Mouse (Mus musculus) heart, embryonic 13.5 days (tissue): ENCODE results near the gene Pde6h. TPM values are rescaled to one million over a fixed set of nuclear protein-coding genes. Genes with fewer than 3 reads are reported as not detected.
"Not testable (repeated sequence)": the region's sequence is repeated elsewhere in the genome, so short reads cannot be mapped to it uniquely, and the experiment has no call there.

Experiments
- ATAC-seq: fragments of 200-750 bp; cut with Nextera tagmentation; 2 replicates; pipeline ENCODE4 v1.8.0; 2017; ENCODE audit warnings: moderate TSS enrichment; ENCODE audit not compliant: insufficient number of reproducible peaks, low FRiP score, low TSS enrichment; ENCODE audit errors: extremely low read depth
- H3K27ac ChIP-seq: fragments of 300-500 bp; sonication (generic); replicated peaks from 2 replicates; pipeline ENCODE4 v1.5.1; 2015; ENCODE audit warnings: moderate library complexity, mild to moderate bottlenecking, inconsistent platforms
- H3K27me3 ChIP-seq: fragments of 300-500 bp; sonication (generic); replicated peaks from 2 replicates; pipeline ENCODE4 v1.6.1; 2015; ENCODE audit warnings: mild to moderate bottlenecking, inconsistent platforms
- H3K36me3 ChIP-seq: fragments of 300-500 bp; sonication (generic); 2 replicates; pipeline ENCODE4 v1.6.1; 2015; ENCODE audit warnings: mild to moderate bottlenecking, inconsistent platforms
- H3K4me1 ChIP-seq: fragments of 300-500 bp; sonication (generic); 2 replicates; pipeline ENCODE4 v1.6.1; 2015; ENCODE audit warnings: inconsistent platforms
- H3K4me2 ChIP-seq: fragments of 300-500 bp; sonication (generic); 2 replicates; pipeline ENCODE4 v1.6.1; 2015; ENCODE audit warnings: inconsistent platforms, mild to moderate bottlenecking, moderate library complexity
- H3K4me3 ChIP-seq: fragments of 300-500 bp; sonication (generic); 2 replicates; pipeline ENCODE4 v1.5.1; 2015; ENCODE audit warnings: moderate library complexity, mild to moderate bottlenecking, inconsistent platforms
- H3K9ac ChIP-seq: fragments of 300-500 bp; sonication (generic); 2 replicates; pipeline ENCODE4 v1.6.1; 2015; ENCODE audit warnings: inconsistent platforms, mild to moderate bottlenecking, moderate library complexity
- H3K9me3 ChIP-seq: fragments of 300-500 bp; sonication (generic); 2 replicates; pipeline ENCODE4 v1.6.1; 2016; ENCODE audit warnings: inconsistent platforms
- WGBS: fragments of 180-500 bp; shearing (Covaris S2); methylation state at CpG from one replicate; pipeline ENCODE4 v1.1.7; 2015; ENCODE audit warnings: mixed read lengths; 5-methylcytosine and 5-hydroxymethylcytosine counted together
- polyA plus RNA-seq: library from polyadenylated mRNA; unstranded; fragments of >200 nt; fragmentation: Nextera tagmentation; extraction: Ambion mirVana; gene quantifications from 2 replicates; pipeline ENCODE4 v1.2.1, GENCODE M21; 2015

Gene Pde6h
- polyA plus RNA-seq, 1 experiment from 2014 or later: not detected

GRCm38 (mm10) chr6:136962957-136963356 lies 39.3 kb downstream of the Pde6h start:
- no peaks in the 10 kb centered on the region for H3K27me3 ChIP-seq
- 55% methylated on average over 11 of the region's 11 CpGs for WGBS
- H3K4me1 ChIP-seq: peaks cover 11% of the 10 kb centered on the region
- H3K9ac ChIP-seq: no peak overlapping the region
- H3K27ac ChIP-seq: no peak overlapping the region
- H3K36me3 ChIP-seq: no peaks in the 10 kb centered on the region
- no peak for ATAC-seq
- no peaks in the 10 kb centered on the region for H3K9me3 ChIP-seq
- no peak overlapping the region for H3K4me2 ChIP-seq
- no peak overlapping the region for H3K4me3 ChIP-seq

DNA sequence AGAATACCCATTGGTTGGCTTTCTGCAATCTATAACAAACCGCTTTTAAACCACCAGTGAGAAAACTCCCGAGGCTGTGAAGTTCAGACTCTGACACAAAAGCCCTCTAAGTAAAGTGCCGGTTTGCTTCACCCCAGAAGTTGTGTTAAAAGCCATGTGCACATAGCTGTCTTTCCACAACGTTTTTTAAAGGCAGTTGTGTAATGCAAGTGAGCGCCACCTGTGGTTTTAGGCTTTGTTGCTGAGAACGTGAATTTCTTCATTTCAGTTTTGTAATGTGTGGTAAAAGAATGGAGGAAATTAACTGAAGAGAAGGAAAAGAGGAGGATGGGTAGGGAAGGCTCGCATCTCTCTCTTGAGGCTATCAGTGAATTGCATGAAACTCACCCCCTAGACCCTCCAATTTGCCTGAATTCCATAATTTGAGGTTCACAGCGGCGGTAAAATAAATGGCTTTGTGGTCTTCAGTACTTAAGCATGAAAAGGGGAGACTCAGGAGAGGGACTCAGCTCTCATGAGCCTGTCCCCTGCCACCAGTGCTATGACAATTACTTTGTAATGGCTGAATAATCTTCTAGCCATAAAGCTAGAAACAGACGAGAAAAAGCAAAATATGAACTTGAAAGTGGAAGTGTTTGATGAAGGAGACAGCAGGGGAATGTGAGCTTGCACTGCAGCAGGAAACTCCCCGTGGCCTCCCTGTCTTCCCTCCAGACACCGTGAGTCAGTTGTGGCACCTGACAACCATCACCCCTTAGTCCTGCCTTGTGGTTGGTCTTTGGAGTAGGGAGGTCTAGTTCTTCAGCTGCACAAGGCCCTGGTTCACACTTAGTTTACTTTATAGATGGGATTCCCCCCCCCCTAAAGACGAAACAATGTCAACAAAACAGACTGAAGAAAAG lies 41.2 kb downstream of the Pde6h start:
- Histone ChIP-seq H3K9me3 (no peaks in the 10 kb centered on the region), H3K27me3 (no peaks in the 10 kb centered on the region), H3K27ac (no peak overlapping the region), H3K36me3 (no peaks in the 10 kb centered on the region), H3K9ac (no peak overlapping the region), H3K4me3 (no peak overlapping the region), H3K4me2 (no peak overlapping the region), H3K4me1 (peaks cover 8% of the 10 kb centered on the region; the same call in 1 of the 2 replicates)
- WGBS: 64% methylated on average over 13 of the region's 13 CpGs
- ATAC-seq: no peak

GRCm38 (mm10) chr6:136965912-136966311 lies 42.3 kb downstream of the Pde6h start:
- H3K4me2 ChIP-seq: no peak overlapping the region
- H3K4me3 ChIP-seq: no peak overlapping the region
- H3K36me3 ChIP-seq: no peaks in the 10 kb centered on the region
- no peaks in the 10 kb centered on the region for H3K27me3 ChIP-seq
- ATAC-seq: no peak
- no peak overlapping the region for H3K27ac ChIP-seq
- peaks cover 8% of the 10 kb centered on the region; the same call in 1 of the 2 replicates for H3K4me1 ChIP-seq
- no peaks in the 10 kb centered on the region for H3K9me3 ChIP-seq
- no peak overlapping the region for H3K9ac ChIP-seq
- WGBS: 68% methylated on average over 10 of the region's 10 CpGs

DNA sequence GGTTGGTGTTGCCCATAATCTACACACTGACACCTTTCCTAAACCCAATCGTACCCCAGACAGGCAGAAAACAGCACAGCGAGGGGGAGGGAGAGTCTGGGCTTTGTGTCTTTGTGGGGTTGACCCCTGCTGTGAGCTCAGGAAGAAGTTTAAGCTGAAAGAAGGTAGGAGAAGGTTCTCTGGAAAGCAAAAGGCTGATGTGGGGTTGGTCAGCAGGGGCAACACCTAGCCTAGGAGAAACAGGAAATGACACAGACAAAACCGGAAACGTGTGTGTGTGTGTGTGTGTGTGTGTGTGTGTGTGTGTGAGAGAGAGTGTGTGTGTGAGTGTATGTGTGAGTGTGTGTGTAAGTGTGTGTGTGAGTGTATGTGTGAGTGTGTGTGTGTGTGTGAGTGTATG lies 43.8 kb downstream of the Pde6h start:
- 59% methylated on average over 4 of the region's 4 CpGs for WGBS
- no peak overlapping the region for H3K27ac ChIP-seq
- no peaks in the 10 kb centered on the region for H3K9me3 ChIP-seq

DNA sequence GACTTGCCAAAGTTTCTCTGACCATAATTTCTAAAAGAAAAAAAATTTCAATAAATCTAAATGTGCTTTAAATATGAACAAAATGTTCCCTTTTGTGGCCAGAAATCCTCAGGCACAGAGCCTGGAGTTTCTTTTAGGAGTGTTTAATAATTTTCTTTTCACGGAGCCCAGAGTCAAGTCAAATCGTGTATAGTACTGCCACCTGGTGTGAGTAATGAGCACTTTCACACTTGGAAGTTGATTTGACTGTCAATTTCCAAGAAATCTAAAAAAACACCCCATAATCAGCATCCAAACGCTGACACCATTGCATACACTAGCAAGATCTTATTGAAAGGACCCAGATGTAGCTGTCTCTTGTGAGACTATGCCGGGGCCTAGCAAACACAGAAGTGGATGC lies 45.2 kb downstream of the Pde6h start:
- WGBS: 38% methylated on average over 4 of the region's 4 CpGs
- H3K4me2 ChIP-seq, H3K4me1 ChIP-seq, H3K9me3 ChIP-seq, H3K36me3 ChIP-seq, H3K4me3 ChIP-seq, ATAC-seq, H3K27me3 ChIP-seq, H3K27ac ChIP-seq, H3K9ac ChIP-seq: not testable (repeated sequence)

More for the DNA sequence above, 43.8 kb downstream of the Pde6h start:
- no peak for ATAC-seq
- Histone ChIP-seq H3K36me3 (no peaks in the 10 kb centered on the region), H3K9ac (no peak overlapping the region), H3K27me3 (no peaks in the 10 kb centered on the region), H3K4me2 (no peak overlapping the region), H3K4me1 (peaks cover 7% of the 10 kb centered on the region; the same call in 1 of the 2 replicates), H3K4me3 (no peak overlapping the region)

DNA sequence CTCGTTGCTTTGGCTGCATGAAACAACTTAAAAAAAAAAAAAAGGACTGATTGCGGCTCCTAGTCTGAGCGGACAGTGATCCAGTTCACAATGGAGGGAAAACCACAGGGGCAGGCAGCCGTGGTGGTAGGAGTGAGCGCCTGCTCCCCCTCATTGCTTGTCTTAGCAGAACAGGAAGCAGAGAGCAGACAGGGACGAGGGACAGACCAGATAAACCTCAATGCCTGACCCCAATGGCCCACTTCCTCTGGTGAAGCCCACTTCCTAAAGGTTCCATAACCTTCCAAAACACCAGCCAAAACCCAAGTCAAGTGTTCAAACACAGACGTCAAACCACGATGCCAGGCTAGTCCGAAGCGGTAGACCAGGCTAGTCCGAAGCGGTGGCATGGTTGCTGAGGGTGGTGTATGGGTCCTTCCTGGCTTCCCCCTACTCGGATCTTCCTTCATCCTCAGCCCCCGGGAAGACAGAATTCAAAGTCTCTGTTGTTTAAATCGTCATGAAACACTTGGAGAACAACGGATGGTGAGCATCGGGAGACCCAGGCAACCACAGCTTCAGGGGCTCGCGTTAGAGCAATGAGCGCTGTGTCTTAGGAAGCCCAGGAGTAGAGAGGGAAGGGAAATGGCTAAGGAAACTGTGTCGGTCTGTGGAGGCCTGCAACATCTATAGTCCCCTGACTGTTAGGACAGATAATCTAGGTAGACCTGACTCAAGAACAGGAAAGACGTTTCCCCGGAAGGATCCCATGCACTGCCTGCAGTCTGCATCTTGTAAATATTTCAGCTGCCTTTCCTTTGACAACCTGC lies 55.8 kb downstream of the Pde6h start:
- no peak for ATAC-seq
- no peaks in the 10 kb centered on the region for H3K9me3 ChIP-seq
- H3K4me1 ChIP-seq: peaks cover 9% of the 10 kb centered on the region
- H3K9ac ChIP-seq: no peak overlapping the region
- 63% methylated on average over 23 of the region's 23 CpGs for WGBS
- H3K4me3 ChIP-seq: no peak overlapping the region
- no peaks in the 10 kb centered on the region for H3K36me3 ChIP-seq
- H3K27me3 ChIP-seq: no peaks in the 10 kb centered on the region
- H3K27ac ChIP-seq: peak overlapping the region; percentile 65
- H3K4me2 ChIP-seq: no peak overlapping the region

- 21% methylated on average over 3 of the region's 3 CpGs for WGBS
- peak; percentile 8; the same call in 1 of the 2 replicates for ATAC-seq
- no peaks in the 10 kb centered on the region for H3K36me3 ChIP-seq
Observed at GRCm38 (mm10) chr6:136980331-136980746, 56.7 kb downstream of the Pde6h start.

DNA sequence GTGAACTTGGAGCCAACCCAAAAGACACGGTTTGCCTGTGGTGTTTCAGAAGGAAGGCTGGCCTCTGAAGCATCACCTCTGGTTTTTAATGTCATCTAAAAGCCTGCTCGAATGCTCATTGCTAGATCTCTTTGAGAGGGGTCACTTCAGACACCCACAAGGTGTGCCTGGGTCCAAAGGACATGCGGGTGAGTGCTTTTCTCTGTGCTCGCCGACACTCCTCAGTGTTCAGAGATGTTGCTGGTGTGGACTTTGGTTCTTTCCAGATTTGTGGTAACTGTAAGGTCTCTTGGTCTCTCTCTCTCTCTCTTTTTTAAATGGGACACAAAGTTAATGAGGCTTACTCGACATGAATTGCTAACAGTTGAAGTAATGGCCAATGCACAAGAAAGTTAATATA lies 58.9 kb downstream of the Pde6h start:
- H3K4me3 ChIP-seq: no peak overlapping the region
- H3K9ac ChIP-seq: no peak overlapping the region
- H3K9me3 ChIP-seq: no peaks in the 10 kb centered on the region
- H3K36me3 ChIP-seq: no peaks in the 10 kb centered on the region
- WGBS: 75% methylated on average over 6 of the region's 6 CpGs
- H3K27ac ChIP-seq: no peak overlapping the region
- H3K4me2 ChIP-seq: no peak overlapping the region
- H3K4me1 ChIP-seq: peaks cover 14% of the 10 kb centered on the region
- no peaks in the 10 kb centered on the region for H3K27me3 ChIP-seq
- no peak for ATAC-seq

More at GRCm38 (mm10) chr6:136980331-136980746, 56.7 kb downstream of the Pde6h start:
- Histone ChIP-seq H3K27ac (peak overlapping the region; percentile 65), H3K27me3 (no peaks in the 10 kb centered on the region), H3K4me1 (peaks cover 9% of the 10 kb centered on the region), H3K4me3 (peak overlapping the region; percentile 11; the same call in 1 of the 2 replicates), H3K9me3 (no peaks in the 10 kb centered on the region), H3K4me2 (peak overlapping the region; percentile 37), H3K9ac (peak overlapping the region; percentile 63)

DNA sequence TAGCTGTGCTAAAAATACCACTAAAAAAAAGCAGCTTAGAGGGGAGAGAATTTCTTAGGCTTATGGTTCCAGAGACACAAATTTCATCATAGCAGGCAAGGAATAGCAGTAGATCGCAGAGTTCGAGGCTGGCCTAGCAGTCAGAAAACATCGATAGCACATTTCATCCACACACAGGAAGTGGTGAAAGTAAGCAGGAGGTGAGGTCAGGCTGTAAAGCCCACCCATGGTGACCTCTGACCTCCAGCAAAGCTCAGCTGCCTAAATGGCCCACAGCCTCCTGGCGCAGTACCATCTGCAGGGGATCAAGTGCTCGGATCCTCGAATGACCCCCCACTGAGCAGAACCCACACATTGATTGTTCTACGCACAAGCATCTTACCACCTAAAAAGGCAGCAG lies 59.6 kb downstream of the Pde6h start:
- Histone ChIP-seq H3K27ac (no peak overlapping the region), H3K4me2 (no peak overlapping the region)
- WGBS: 70% methylated on average over 7 of the region's 7 CpGs

GRCm38 (mm10) chr6:136986019-136986418 lies 62.4 kb downstream of the Pde6h start:
- Histone ChIP-seq H3K4me3 (no peak overlapping the region), H3K4me2 (peak overlapping the region; percentile 26), H3K9ac (no peak overlapping the region), H3K36me3 (no peaks in the 10 kb centered on the region), H3K27ac (no peak overlapping the region), H3K4me1 (peaks cover 5% of the 10 kb centered on the region), H3K27me3 (no peaks in the 10 kb centered on the region), H3K9me3 (no peaks in the 10 kb centered on the region)
- WGBS: 45% methylated on average over 13 of the region's 13 CpGs
- ATAC-seq: no peak

More for the DNA sequence above, 59.6 kb downstream of the Pde6h start:
- H3K4me1 ChIP-seq: peaks cover 14% of the 10 kb centered on the region
- ATAC-seq: no peak
- H3K9ac ChIP-seq: no peak overlapping the region
- no peaks in the 10 kb centered on the region for H3K27me3 ChIP-seq
- no peak overlapping the region for H3K4me3 ChIP-seq
- no peaks in the 10 kb centered on the region for H3K36me3 ChIP-seq
- H3K9me3 ChIP-seq: no peaks in the 10 kb centered on the region

DNA sequence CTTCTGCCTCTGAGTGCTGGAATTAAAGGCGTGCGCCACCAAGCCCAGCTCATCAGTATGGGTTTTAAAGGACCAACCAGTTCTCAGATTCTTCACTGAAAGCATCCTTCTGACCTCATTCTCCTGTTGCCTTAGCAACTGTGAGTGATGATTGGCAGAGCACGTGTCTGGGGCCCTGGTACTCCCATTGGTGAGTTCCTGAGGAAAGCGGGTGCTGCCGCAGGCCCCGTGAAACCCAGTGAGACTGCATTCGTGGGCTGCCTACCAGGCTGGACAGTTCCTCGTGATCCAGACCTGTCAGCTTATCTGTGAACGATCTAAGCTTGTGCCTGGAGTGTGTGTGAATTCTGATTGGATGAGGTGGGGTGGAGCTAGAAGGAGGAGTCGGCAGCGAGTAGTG lies 63.1 kb downstream of the Pde6h start:
- Histone ChIP-seq H3K36me3 (no peaks in the 10 kb centered on the region), H3K4me3 (no peak overlapping the region), H3K4me2 (no peak overlapping the region), H3K9ac (no peak overlapping the region), H3K9me3 (no peaks in the 10 kb centered on the region), H3K27me3 (no peaks in the 10 kb centered on the region), H3K4me1 (peaks cover 5% of the 10 kb centered on the region), H3K27ac (no peak overlapping the region)
- ATAC-seq: no peak
- 58% methylated on average over 11 of the region's 11 CpGs for WGBS
